Mouse (Mus musculus) neutrophil, adult 5-6 weeks (primary cell): Measurements from ENCODE around the gene Rgs5. TPM values are rescaled to one million over a fixed set of nuclear protein-coding genes. Genes with fewer than 3 reads are reported as not detected.

Experiments used
- ATAC-seq: fragments of 151-379, 151-347 bp; 2 replicates; pipeline ENCODE4 v1.8.0; 2017; ENCODE audit warnings: mild to moderate bottlenecking, moderate TSS enrichment; ENCODE audit not compliant: insufficient number of reproducible peaks, poor library complexity, low FRiP score, severe bottlenecking; ENCODE audit errors: extremely low read depth
- total RNA-seq: library from RNA; stranded (forward); fragments of 200-1000 nt; gene quantifications from 2 replicates; pipeline ENCODE4 v1.2.3, GENCODE M21; 2017

The Rgs5 gene
- total RNA-seq, 1 experiment from 2014 or later: not detected

- no peak for ATAC-seq
These were observed 43.9 kb downstream of the Rgs5 start for GRCm38 (mm10) chr1:169699184-169699583.

GRCm38 (mm10) chr1:169704395-169705087 is 49.2 kb downstream of the Rgs5 start:
- ATAC-seq: no peak

GRCm38 (mm10) chr1:169721836-169722235 is 66.5 kb downstream of the Rgs5 start:
- no peak for ATAC-seq

DNA sequence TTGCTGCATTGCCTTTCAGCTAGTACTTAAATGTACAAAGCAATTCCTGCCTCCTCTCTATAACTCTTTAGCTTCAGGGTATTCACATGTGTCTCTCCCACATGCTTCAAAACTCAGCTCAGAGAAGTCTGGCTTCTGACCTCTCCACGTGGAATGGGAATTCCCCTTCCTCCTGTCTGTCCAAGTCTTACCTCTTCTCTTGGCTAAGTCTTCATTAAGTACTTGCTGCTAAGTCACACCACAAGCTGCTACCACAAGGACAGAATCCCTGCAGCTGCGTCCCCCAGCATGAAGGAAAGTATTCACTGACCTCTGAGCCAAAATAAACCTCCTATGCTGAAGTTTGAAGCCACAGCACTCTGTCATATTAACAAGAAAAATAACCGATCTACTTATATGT is 71.0 kb downstream of the Rgs5 start:
- no peak for ATAC-seq

DNA sequence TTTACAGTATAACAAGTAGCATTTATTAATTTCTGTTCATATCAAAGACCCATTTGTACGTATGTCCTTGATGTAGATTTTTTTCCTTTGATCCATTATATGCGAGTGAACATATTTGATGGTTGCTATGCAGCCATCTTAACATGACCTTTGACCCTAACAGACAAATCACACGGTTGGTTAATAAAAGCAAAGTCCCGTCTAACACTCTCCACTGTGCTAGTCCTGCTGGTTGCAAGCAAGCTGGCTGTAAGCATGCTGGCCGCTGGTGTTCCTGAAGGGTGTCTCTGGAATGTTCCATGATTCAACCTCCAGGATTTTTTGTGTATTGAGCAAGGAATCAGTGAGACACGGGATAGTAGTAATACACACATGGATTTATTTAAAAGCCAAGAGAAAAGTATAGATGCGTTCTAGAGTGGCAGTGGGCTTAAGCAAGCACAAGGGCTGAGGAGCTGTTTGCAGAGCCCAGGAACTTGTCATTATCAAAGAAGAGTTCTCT is 75.3 kb downstream of the Rgs5 start:
- ATAC-seq: no peak

DNA sequence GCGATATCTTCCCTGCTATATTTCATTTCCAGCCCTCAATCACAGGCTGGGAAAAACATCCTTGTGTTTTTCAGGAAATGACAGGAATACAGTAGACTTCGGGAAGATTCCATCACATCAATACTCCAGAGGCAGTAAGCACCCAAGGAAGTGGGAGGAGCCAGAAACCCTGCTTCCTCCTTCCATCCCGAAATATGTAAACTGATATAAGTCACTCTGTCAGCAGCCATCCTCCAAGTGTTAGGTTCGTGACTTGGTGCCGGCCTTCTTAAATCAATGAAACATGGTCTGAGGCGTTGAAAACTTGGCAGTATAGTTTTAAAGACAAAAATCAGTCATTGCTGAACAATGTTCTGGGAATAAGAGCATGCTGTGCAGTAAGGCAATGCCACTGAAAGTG is 80.8 kb downstream of the Rgs5 start:
- ATAC-seq: no peak

GRCm38 (mm10) chr1:169737231-169737630 is 81.9 kb downstream of the Rgs5 start:
- no peak for ATAC-seq

DNA sequence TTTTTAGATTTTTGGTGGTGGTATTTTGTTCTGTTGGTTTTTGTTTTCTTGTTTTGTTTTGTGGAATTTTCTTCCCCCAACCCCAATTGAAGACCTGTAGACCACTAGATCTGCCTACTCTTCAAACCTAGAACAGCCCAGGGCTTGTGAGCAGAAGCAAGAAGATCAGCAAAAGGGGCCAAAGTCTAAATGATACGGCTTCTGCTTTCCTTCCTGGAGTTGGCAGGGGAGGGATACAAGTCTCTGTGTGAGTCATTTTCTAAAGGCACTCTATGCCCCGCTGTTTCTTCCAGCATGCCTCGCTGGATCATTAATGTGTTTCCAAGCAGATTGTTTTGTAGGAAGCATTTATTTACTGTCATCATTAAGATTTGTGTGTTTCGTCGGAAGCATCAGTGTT is 85.8 kb downstream of the Rgs5 start:
- ATAC-seq: no peak

Other genes starting within 250 kb of the Rgs5 start
- 4.2 TPM in 1 of 2 replicates, not detected in the other for gene Nuf2, start 124.0 kb upstream of the Rgs5 start, total RNA-seq
- gene Rgs4, start 92.1 kb downstream of the Rgs5 start, total RNA-seq: not detected in 2 replicates